Mouse (Mus musculus): ENCODE data around the gene Cfap46. TPM values are rescaled to one million over a fixed set of nuclear protein-coding genes. Genes with fewer than 3 reads are reported as not detected.

Gene Cfap46
- total RNA-seq (2021), result under 1 TPM; 0.64 to 0.93 TPM
- long read RNA-seq, experiment 1, result 0 reads
- long read RNA-seq, experiment 2, result 0 reads

DNA sequence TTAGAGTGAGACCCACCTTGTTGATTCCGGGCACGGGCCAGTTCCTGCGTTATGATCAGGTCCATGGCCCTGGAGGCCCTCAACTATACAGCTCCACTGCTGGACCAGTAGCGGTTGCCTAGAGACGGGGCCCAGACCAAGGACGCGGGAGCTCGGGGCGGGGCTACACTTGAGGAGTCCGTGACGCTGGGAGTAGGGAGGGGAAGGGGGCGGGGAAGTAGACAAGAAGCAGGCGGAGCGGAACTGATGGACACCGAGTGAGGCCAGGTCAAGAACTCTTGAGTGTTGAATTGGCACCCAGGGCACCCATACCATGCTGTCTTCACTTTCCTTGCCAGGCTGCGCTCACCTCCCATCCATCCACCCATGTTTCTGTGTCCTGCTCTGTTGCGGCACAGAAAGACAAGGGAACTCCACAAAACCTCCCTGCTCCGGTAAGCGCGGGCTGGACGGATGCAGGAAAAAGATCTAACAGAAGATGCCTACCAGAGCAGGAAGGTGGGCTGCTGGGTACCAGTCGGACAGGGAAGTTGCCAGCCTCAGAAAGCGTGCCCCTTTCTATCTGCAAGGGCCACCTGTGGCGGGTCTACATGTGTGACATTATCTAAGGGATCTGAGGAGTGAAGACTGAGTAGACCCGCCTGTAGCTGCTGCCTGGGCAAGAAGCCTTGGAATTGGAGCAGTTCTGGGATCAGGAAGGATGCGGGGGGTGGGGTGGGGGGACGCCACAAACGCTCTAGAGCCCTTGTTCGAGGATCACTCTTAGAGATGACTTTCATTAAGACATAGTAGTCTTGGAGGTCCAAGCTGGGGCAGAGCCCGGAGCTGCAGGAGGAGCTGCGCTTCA, at the start of gene Cfap46:
Cfap46 (minus strand) TSS at position 112 of the 847 bp plus-strand sequence.
- peak; percentile 75 to 80 for DNase-seq (ENCODE audit: low spot score in 2 of 2)

DNA sequence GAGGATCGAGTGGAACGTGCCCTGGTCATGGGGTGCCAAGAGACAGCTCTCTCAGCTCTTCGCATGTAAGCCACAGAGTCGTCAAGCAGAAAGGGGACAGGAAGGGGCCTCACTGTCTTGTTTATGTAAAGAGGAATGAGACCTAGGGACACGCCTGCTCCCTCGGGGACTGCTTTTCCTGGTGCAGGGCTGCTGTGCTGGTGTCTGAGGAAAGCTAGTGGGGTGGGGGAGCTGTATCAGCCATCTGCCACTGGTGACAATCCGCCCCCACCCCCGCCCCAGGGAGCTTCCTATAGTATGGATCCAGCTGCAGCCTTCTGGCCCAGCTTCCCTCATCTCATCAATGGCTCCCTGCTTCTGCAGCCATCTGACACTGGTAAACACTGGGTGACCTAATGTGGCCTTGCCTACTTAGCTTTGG, 47.7 kb upstream of the Cfap46 start:
- DNase-seq (ENCODE audit: low spot score in 2 of 2), result no peak

DNA sequence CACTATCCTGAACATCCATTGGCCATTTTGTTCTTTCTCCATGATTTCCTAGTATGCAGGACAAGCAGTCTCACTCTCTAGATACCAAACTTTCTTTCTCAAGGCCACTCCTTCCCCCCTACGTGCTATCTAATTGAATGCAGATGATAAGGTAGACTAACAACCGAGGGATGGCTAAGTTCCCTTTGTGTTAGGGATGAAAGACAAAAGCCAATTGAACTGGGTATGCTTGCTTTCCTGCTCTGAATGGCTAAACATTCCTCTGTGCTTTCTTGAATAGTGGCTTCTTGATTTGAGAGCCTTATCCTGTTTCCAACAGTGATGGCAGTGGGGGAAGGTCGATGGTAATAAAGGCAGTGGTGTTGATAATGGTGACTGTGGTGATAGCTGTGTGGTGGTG, 43.5 kb upstream of the Cfap46 start:
- no peak for DNase-seq (ENCODE audit: low spot score in 2 of 2)

DNA sequence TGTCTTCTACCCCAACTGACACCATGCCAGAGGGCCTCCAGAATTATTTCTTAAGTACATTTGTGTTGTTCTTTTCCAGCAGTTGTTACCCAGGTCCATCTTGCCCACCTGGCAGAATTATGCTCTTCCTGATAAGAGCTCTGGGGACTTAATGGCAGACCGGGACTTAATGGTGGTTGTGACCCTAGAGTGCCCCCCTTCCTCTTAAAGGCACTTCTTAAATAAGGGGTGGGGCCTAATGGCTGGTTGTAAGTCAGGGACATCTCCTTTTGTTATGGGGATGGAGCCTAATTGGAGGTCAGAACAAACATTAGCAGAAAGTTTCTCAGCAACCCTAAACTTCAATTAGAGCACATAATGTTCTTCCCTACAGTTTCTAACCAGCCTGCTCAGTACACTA, 42.0 kb upstream of the Cfap46 start:
- no peak for DNase-seq (ENCODE audit: low spot score in 2 of 2)

DNA sequence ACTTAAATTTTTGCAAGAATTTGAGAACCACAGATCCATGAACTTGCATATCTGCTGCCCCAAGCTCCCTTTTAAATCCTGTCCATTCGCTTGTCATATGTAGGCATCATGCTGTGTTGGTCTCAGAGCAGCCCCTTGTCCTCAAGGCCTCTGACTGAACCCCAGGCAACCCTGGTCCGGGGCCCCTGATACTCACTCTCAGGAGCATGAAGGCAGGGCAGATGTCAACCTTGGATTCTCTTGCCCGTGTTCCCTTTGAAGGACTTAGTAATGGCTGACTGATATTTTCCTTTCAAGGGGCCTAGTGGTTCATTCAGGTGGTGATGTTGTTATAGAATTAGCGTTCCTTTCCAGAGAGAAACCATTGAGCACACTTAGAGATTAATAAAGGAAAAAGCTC, 40.4 kb upstream of the Cfap46 start:
- no peak for DNase-seq (ENCODE audit: low spot score in 2 of 2)

DNA sequence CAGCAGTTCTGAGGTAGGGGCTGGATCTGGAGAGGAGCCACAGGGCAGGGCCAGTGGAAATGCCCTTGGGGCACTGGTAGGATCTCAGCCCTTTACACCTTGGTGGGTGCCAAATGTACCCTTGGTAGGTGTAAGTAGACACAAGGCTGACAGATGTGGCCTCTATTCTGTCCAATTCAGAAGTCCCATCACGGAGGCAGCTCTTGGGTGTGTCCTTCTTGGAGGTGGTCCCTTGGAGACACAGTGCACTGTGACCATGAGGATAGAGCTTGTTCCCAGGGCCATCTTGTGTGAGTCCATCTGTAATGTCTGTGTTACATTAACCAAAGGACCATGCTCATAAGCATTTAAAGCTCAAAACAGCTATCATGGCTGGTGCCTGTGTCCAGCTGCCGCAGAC, 37.6 kb upstream of the Cfap46 start:
- no peak for DNase-seq (ENCODE audit: low spot score in 2 of 2)

DNA sequence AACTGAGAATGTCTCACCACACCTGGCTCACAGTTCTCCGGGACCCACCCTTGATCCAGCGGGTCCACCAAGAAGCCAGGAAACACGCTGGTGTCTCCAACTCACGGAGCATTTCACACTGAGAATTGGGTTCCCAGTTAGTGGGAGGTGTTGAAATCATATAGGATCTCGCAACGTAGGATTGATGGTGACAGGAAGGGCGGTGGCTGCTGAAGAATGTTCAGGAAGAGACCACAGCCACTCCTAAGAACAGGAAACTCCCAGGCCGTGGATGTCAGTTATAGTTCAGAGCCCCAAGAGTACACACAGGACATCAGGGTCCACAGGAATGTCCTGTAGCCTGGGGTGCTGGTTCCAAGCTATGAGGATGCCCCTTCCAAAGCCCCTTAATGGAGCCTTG, 34.2 kb upstream of the Cfap46 start:
- no peak for DNase-seq (ENCODE audit: low spot score in 2 of 2)

DNA sequence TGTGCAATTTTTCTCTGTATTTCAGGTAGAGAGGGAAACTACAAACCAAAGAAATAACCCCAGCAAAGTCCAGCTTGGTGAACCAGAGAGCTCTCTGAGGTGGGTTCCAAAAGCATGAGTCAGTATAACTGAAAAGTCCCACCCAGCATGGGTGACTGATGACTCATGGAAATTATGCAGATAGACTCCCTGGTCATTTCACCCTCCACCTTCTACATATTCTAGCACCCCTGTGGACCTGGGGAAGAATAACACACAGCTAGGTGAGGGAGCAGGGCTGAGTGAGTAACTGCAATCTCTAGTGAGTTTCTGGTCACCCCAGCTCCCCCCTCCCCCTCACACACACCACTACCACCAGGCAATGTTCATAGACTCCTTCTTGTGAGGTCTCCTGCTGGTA, 28.2 kb upstream of the Cfap46 start:
- DNase-seq (ENCODE audit: low spot score in 2 of 2), result no peak

DNA sequence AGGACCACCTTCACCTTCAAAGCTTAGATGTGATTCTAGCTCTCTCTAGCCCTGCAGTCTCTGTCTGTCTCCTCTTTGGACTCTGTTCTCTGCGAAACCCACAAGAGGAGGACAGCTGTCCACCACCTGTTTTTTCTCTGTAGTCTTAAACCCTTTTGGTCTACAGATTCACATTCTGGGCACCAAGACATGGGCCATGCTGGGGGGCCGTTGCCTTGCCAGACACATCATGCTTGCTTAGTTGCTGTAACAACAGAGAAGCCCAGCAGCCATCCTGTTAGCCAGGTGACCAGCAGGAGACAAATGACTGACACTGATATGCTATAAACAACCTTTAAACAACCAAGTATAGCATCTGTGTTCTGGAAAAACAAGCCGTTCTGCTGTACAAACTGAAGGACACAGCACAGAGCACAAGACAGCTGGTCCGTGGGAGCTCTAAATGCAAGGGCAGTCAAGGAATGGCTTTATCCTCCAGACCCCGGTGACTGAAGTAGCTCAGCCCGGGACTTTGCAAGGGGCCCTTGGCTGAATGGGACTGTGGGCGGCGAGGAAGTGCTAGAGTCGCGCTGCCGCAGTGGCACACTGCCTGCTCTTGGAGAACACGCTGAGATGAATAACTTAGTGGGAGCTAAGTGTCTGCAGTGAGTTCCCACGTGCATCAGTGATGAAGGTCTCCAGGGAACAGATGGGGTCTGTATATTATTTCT, 22.9 kb upstream of the Cfap46 start:
- DNase-seq (ENCODE audit: low spot score in 2 of 2), result no peak

DNA sequence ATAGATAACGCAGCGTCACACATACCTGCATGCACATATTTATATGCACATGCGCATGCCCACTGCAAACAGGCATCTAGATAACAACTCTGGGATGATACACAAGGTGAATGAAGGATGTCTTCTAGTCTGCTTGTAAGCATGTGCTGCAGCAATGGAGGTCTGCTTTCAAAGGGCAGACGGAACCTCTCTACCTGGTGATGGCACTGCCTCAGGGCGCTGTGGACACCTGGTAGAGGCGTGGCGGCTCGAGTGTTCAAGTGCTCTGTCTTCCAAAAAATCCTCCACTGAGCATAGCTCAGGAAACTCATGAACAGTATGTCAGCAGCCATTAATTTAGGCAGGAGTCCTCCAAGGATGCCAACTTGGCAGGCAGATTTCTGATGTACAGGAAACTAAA, 22.2 kb upstream of the Cfap46 start:
- DNase-seq (ENCODE audit: low spot score in 2 of 2), result no peak

DNA sequence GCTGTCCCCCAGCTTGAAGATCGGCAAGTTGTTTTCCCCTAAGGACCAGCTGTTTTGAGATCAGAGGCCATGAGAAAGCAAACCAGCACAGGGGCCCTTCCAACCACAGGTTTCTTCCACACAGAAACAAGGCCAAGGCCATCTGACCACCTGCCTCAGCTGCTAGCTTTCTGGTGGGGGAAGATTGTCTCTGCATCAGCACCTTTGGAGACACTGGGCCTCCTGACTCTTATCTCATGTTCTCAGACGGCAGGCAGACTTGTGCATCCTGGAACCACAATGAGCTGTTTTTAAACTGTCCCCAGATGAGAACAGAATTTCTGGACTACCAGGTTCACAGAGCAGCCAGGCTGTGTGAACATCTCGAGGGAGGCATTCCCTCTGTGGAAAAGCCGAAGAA, 21.5 kb upstream of the Cfap46 start:
- no peak for DNase-seq (ENCODE audit: low spot score in 2 of 2)

DNA sequence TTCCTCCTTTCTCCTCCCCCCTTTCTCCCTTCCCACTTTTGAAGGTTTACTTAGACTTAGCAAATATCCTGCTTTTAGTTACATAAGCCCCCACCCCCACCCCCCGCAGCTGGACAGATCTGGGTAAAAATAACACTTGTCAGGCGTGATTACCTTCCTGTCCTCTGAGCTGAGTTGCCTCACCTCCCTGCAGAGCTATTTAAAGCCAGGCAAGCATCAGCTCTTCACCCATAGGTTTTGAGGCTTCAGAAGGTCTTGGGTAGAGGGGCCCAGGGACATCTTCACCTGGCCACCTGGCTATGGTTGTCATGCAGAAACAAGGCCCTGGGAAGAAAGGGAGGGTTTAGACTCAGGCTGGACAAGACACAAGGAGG, 20.2 kb upstream of the Cfap46 start:
- DNase-seq (ENCODE audit: low spot score in 2 of 2), result no peak

DNA sequence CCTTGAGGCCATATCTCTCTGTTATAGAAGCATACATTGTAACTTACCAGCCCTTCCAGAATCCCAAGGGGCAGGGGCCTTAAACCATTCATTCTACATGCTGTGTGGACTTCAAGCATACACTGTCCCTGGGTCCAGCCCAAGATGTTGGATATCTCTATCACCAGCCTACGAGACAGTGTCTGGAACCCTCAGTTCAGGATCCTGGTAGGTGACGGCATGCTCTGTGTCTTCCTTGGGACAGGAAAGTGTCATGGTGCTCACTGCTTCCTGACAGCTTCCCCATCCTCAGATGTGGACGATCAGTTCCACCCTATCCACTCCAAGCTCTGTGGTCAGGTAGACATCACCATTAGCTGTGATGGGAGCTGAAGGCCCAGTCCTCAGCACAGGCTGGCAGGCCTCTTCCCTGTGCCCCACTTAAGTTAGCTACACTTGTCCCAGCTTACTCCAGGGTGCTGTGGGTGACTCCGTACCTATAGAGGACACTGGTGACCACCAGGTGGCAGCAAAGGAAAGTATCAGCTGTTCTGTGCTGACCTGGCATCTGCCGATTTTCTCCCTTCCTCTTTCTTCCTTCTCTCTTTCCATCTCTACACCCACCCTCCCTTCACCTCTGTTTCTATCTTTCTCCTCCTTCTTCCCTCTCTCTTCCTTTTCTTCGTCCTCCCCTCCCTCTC, 19.7 kb upstream of the Cfap46 start:
- peak; percentile 82 for DNase-seq (ENCODE audit: low spot score in 2 of 2)

DNA sequence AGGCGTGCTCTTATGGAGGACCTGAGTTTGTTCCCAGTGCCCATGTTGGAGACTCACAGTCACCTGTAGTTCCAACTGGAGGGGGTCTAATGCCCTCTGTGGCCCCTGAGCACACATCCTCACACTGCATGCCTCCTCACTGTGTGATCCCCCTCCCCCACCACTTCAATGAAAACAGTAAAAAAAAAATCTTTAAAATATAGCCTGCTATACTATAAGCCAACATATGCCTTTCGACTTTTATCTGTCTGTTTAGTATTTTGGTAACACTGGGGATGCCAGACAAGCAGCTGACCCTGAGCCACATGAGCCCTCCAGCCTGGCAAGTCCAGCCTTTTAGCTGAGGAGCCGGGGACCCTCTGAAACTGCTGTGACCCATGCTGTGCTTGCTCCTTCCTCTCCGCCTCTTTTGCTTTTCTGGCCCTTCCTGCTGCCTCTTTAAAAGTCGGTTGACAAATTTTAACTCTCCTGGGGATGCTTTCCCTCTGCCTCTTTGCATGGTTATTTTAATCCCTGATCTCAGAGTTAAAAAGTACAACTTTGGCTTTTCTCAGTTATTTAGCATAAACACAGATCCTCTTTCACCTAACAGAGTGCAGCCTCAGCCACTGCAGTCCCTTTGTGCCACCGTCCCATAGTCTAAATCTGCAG, 18.2 kb upstream of the Cfap46 start:
- no peak for DNase-seq (ENCODE audit: low spot score in 2 of 2)

DNA sequence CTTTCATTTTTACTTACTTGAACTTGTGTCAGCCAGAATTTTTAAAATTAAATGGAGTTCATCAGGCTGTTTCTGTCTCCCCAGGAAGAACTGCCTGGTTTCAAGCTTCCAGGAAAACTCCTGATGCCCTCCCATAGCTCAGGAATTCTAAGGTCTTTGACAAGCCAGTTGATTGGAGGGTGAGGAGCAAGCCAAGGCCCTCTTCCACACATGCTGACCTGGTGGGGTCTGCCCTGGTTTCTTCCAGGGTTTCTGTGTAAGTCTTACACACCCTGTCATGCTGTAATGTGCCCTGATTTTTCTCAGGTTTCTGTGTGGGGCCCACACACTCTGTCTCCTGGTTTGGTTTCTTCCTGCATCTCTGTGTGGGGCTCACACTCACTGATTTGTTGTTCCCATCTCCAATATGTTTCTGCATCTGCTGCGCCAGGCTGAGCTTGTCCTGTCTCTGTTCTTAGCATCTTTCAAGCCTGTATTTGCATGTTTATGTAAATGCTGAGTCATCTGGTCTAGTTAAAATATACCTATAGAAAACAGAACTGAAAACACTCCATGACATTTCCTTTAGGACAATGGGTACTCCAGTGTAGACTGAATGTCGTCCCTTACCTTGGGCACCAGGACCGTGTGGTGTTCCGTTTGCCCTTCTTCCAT, 9.2 kb upstream of the Cfap46 start:
- no peak for DNase-seq (ENCODE audit: low spot score in 2 of 2)

DNA sequence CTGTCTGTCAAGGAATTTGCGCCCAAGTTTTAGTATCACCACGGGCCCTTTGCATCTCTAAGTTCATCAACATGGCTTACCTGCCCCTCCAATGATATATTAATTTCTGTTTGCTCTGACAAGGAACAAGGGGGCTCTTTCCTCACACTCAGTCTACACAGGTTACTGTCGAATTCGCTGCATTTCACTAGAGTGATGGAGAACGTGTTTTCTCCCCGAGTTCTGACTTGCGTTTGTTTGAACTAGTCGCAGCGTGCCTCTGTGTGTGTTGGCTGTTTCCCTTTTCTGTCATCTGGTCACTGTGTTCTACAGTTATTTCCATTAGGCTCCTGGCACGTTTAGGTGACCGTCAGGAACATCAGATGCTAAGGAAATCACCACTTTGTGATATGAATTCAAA, 8.6 kb upstream of the Cfap46 start:
- no peak for DNase-seq (ENCODE audit: low spot score in 2 of 2)

DNA sequence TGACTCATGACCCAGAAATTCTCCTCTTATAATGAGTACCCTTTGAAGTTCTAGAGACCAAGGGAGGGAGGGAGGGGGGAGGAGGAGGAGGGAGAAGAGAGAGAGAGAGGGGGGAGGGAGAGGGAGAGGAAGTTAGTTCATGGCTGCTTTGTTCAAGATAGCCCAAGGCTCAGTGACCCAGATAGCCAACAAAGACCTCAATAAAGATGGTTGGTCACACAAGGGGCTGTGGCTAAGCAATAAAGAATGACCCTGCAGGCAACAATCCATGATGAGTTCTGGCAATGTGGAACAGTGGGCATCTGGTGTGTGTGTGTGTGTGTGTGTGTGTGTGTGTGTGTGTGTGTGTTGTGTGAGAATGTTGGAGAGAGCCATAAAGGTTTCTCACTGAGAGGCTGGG, 1.7 kb upstream of the Cfap46 start:
- DNase-seq (ENCODE audit: low spot score in 2 of 2), result no peak

DNA sequence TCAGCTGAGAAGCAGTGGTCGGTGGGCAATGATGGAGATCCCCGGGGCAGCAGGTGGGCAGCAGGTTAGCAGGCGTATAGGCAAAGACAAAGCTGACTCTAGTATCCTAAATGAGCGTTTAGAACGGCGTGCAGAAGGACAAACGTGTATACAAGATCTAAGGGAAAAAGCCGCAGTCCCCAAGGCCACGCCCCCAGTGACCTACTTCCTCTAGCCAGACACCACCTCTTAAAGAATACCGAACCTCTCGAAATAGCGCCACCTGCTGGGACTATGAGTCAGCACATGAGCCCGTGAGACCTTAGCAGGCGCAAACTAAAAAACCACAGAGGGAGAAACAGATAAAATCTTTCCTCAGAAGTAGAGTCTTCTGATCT, 924 bp upstream of the Cfap46 start:
- peak; percentile 84 to 90 for DNase-seq (ENCODE audit: low spot score in 2 of 2)

DNA sequence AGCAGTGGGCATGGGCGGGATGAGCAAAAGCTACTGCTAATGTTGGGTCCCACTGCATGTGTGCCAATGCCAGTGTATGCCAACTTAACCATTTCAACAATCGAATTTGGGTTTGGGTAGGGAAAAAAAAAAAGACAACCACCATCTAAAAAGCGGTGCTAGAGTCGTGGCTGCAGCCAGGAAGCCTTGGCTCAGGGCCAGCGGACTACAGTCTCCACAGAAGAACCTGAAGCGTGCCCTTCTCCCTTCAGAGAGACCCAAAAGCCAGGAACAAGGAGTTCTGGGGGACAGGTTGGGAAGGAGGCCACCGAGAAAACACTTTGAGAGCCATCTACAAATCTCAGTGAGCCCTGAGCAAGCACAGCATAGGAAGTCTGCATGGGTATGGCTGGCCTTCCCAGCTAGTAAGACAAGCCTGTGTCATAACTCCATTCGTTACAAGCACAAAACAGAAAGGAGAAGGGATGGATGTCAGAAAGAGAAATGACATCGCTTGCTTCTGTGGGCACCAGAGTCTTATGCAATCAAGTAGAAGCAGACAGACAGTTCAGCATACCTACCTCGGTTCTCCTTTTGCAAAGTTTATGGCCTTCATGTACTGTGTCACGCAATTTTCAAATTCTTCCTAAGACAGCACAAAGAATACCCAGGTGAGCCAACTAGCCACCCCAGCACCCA, 1.6 kb downstream of the Cfap46 start:
- no peak for DNase-seq (ENCODE audit: low spot score in 2 of 2)

DNA sequence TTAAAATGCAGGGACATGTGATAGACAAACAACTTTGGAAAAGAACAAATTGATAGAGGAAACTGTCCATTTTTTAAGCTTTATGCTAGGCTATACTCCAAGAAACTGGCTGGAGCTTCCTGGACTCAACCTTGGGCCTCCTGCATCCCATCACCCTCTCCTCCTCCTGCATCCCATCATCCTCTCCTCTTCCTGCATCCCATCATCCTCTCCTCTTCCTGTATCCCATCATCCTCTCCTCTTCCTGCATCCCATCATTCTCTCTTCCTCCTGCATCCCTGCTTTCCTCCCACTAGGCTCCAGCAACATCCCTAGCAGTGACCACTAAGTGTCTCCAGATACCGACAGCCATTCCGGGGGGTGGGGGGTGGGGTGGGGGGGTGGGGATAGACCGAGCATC, 7.2 kb downstream of the Cfap46 start:
- DNase-seq (ENCODE audit: low spot score in 2 of 2), result no peak
